Mouse (Mus musculus): ENCODE data around the gene Pik3r2. TPM values are rescaled to one million over a fixed set of nuclear protein-coding genes. Genes with fewer than 3 reads are reported as not detected.

Gene Pik3r2
- polyA plus RNA-seq, 1 experiment, result 20.1 TPM

- Histone ChIP-seq H3K36me3 (ENCODE audit: control insufficient read depth, insufficient read depth, low read length, poor library complexity, severe bottlenecking) (peaks cover 4% of the 10 kb centered on the region; the same call in 1 of the 2 replicates), H3K27ac (ENCODE audit: insufficient read depth, low read length) (no peak overlapping the region), H3K27me3 (ENCODE audit: control insufficient read depth, insufficient read depth, low read length, poor library complexity, severe bottlenecking) (no peaks in the 10 kb centered on the region), H3K9ac (ENCODE audit: low read depth, poor library complexity, severe bottlenecking) (no peak overlapping the region), H3K4me1 (ENCODE audit: control insufficient read depth, insufficient read depth, low read length) (peaks cover 5% of the 10 kb centered on the region), H3K4me3 (ENCODE audit: low read depth, low read length) (no peak overlapping the region), H3K9me3 (replicated peaks; ENCODE audit: control insufficient read depth, insufficient read depth, low read length, poor library complexity, severe bottlenecking) (no peaks in the 10 kb centered on the region)
- TF ChIP-seq EP300 (IDR thresholded peaks at IDR 0.05; ENCODE audit: insufficient read depth, low read depth, low read length) (no peak), CTCF (IDR thresholded peaks at IDR 0.05; ENCODE audit: low read depth, low read length) (no peak), POLR2A (IDR thresholded peaks at IDR 0.05; ENCODE audit: insufficient read depth, low read length) (no peak)
Measured at GRCm38 (mm10) chr8:70756476-70757040, 20.0 kb downstream of the Pik3r2 start.

GRCm38 (mm10) chr8:70755661-70756475, 20.6 kb downstream of the Pik3r2 start:
- Histone ChIP-seq H3K27ac (ENCODE audit: insufficient read depth, low read length) (no peak overlapping the region), H3K4me3 (ENCODE audit: low read depth, low read length) (no peak overlapping the region), H3K9ac (ENCODE audit: low read depth, poor library complexity, severe bottlenecking) (no peak overlapping the region), H3K36me3 (ENCODE audit: control insufficient read depth, insufficient read depth, low read length, poor library complexity, severe bottlenecking) (peaks cover 4% of the 10 kb centered on the region; the same call in 1 of the 2 replicates), H3K9me3 (replicated peaks; ENCODE audit: control insufficient read depth, insufficient read depth, low read length, poor library complexity, severe bottlenecking) (no peaks in the 10 kb centered on the region), H3K4me1 (ENCODE audit: control insufficient read depth, insufficient read depth, low read length) (peaks cover 5% of the 10 kb centered on the region), H3K27me3 (ENCODE audit: control insufficient read depth, insufficient read depth, low read length, poor library complexity, severe bottlenecking) (no peaks in the 10 kb centered on the region)
- no peak for TF ChIP-seq EP300 (IDR thresholded peaks at IDR 0.05; ENCODE audit: insufficient read depth, low read depth, low read length)
- no peak for TF ChIP-seq POLR2A (IDR thresholded peaks at IDR 0.05; ENCODE audit: insufficient read depth, low read length)
- TF ChIP-seq CTCF (IDR thresholded peaks at IDR 0.05; ENCODE audit: low read depth, low read length), result no peak

GRCm38 (mm10) chr8:70754871-70755660, 21.4 kb downstream of the Pik3r2 start:
- TF ChIP-seq POLR2A (IDR thresholded peaks at IDR 0.05; ENCODE audit: insufficient read depth, low read length) (no peak), CTCF (IDR thresholded peaks at IDR 0.05; ENCODE audit: low read depth, low read length) (no peak), EP300 (IDR thresholded peaks at IDR 0.05; ENCODE audit: insufficient read depth, low read depth, low read length) (no peak)
- no peaks in the 10 kb centered on the region for H3K9me3 ChIP-seq (replicated peaks; ENCODE audit: control insufficient read depth, insufficient read depth, low read length, poor library complexity, severe bottlenecking)
- H3K36me3 ChIP-seq (ENCODE audit: control insufficient read depth, insufficient read depth, low read length, poor library complexity, severe bottlenecking), result peaks cover 4% of the 10 kb centered on the region; the same call in 1 of the 2 replicates
- H3K27ac ChIP-seq (ENCODE audit: insufficient read depth, low read length), result no peak overlapping the region
- H3K4me3 ChIP-seq (ENCODE audit: low read depth, low read length), result peak overlapping the region; percentile 68
- H3K9ac ChIP-seq (ENCODE audit: low read depth, poor library complexity, severe bottlenecking), result peak overlapping the region; percentile 15
- peaks cover 5% of the 10 kb centered on the region for H3K4me1 ChIP-seq (ENCODE audit: control insufficient read depth, insufficient read depth, low read length)
- no peaks in the 10 kb centered on the region for H3K27me3 ChIP-seq (ENCODE audit: control insufficient read depth, insufficient read depth, low read length, poor library complexity, severe bottlenecking)

GRCm38 (mm10) chr8:70754043-70754870, 22.3 kb downstream of the Pik3r2 start, which contains the start of gene Rab3a:
Rab3a (plus strand) TSS chr8:70754679.
- H3K9me3 ChIP-seq (replicated peaks; ENCODE audit: control insufficient read depth, insufficient read depth, low read length, poor library complexity, severe bottlenecking), result no peaks in the 10 kb centered on the region
- peak within 1 kb of the TSS; percentile 50 for H3K9ac ChIP-seq (ENCODE audit: low read depth, poor library complexity, severe bottlenecking)
- peaks cover 3% of the 10 kb centered on the region for H3K4me1 ChIP-seq (ENCODE audit: control insufficient read depth, insufficient read depth, low read length)
- TF ChIP-seq EP300 (IDR thresholded peaks at IDR 0.05; ENCODE audit: insufficient read depth, low read depth, low read length) (peak; percentile 36; the same call in 1 of the 2 replicates), CTCF (IDR thresholded peaks at IDR 0.05; ENCODE audit: low read depth, low read length) (no peak), POLR2A (IDR thresholded peaks at IDR 0.05; ENCODE audit: insufficient read depth, low read length) (peak; percentile 46)
- peak within 1 kb of the TSS; percentile 21; the same call in 1 of the 2 replicates for H3K27ac ChIP-seq (ENCODE audit: insufficient read depth, low read length)
- no peaks in the 10 kb centered on the region for H3K27me3 ChIP-seq (ENCODE audit: control insufficient read depth, insufficient read depth, low read length, poor library complexity, severe bottlenecking)
- peaks cover 4% of the 10 kb centered on the region; the same call in 1 of the 2 replicates for H3K36me3 ChIP-seq (ENCODE audit: control insufficient read depth, insufficient read depth, low read length, poor library complexity, severe bottlenecking)
- H3K4me3 ChIP-seq (ENCODE audit: low read depth, low read length), result peak within 1 kb of the TSS; percentile 68

- Histone ChIP-seq H3K36me3 (ENCODE audit: control insufficient read depth, insufficient read depth, low read length, poor library complexity, severe bottlenecking) (peaks cover 4% of the 10 kb centered on the region; the same call in 1 of the 2 replicates), H3K4me1 (ENCODE audit: control insufficient read depth, insufficient read depth, low read length) (peaks cover 3% of the 10 kb centered on the region), H3K27me3 (ENCODE audit: control insufficient read depth, insufficient read depth, low read length, poor library complexity, severe bottlenecking) (no peaks in the 10 kb centered on the region), H3K27ac (ENCODE audit: insufficient read depth, low read length) (peak overlapping the region; percentile 3; the same call in 1 of the 2 replicates), H3K4me3 (ENCODE audit: low read depth, low read length) (peak overlapping the region; percentile 41), H3K9me3 (replicated peaks; ENCODE audit: control insufficient read depth, insufficient read depth, low read length, poor library complexity, severe bottlenecking) (no peaks in the 10 kb centered on the region), H3K9ac (ENCODE audit: low read depth, poor library complexity, severe bottlenecking) (peak overlapping the region; percentile 50)
- TF ChIP-seq EP300 (IDR thresholded peaks at IDR 0.05; ENCODE audit: insufficient read depth, low read depth, low read length) (no peak), CTCF (IDR thresholded peaks at IDR 0.05; ENCODE audit: low read depth, low read length) (no peak), POLR2A (IDR thresholded peaks at IDR 0.05; ENCODE audit: insufficient read depth, low read length) (no peak)
Measured at GRCm38 (mm10) chr8:70753151-70753550, 23.4 kb downstream of the Pik3r2 start.

Data from ES-Bruce4 (cell line).